Mouse (Mus musculus) midbrain, embryonic 14.5 days (tissue): ENCODE measurements around the gene Gm49388. TPM values are rescaled to one million over a fixed set of nuclear protein-coding genes. Genes with fewer than 3 reads are reported as not detected.

Experiments
- ATAC-seq: fragments of 200-750 bp; cut with Nextera tagmentation; 2 replicates; pipeline ENCODE4 v1.8.0; 2017; ENCODE audit warnings: moderate number of reproducible peaks, moderate library complexity; ENCODE audit not compliant: low FRiP score, low TSS enrichment
- DNase-seq: peaks from one replicate; pipeline ENCODE4 v3.0.0-alpha.2; 2015
- H3K27ac ChIP-seq: fragments of 300-500 bp; sonication (generic); replicated peaks from 2 replicates; pipeline ENCODE4 v1.5.1; 2014; ENCODE audit warnings: mild to moderate bottlenecking, low read depth, low read length, moderate library complexity
- H3K27me3 ChIP-seq: fragments of 300-500 bp; sonication (generic); 2 replicates; pipeline ENCODE4 v1.6.1; 2014; ENCODE audit warnings: low read length, control low read depth, mixed read lengths; ENCODE audit not compliant: control insufficient read depth, insufficient read depth
- H3K36me3 ChIP-seq: fragments of 300-500 bp; sonication (generic); 2 replicates; pipeline ENCODE4 v1.6.1; 2014; ENCODE audit warnings: low read length, control low read depth; ENCODE audit not compliant: control insufficient read depth, insufficient read depth
- H3K4me1 ChIP-seq: fragments of 300-500 bp; sonication (generic); 2 replicates; pipeline ENCODE4 v1.6.1; 2014; ENCODE audit warnings: mild to moderate bottlenecking, antibody characterized with exemption, low read length, control low read depth; ENCODE audit not compliant: control insufficient read depth, insufficient read depth
- H3K4me2 ChIP-seq: fragments of 300-500 bp; sonication (generic); 2 replicates; pipeline ENCODE4 v1.6.1; 2014; ENCODE audit warnings: mild to moderate bottlenecking, low read length, moderate library complexity
- H3K4me3 ChIP-seq: fragments of 300-500 bp; sonication (generic); replicated peaks from 2 replicates; pipeline ENCODE4 v1.5.1; 2014; ENCODE audit warnings: low read depth, low read length
- H3K9ac ChIP-seq: fragments of 300-500 bp; sonication (generic); replicated peaks from 2 replicates; pipeline ENCODE4 v1.6.1; 2014; ENCODE audit warnings: mild to moderate bottlenecking, low read length, moderate library complexity
- H3K9me3 ChIP-seq: fragments of 300-500 bp; sonication (generic); 2 replicates; pipeline ENCODE4 v1.6.1; 2016; ENCODE audit warnings: low read length, control low read depth, mixed read lengths; ENCODE audit not compliant: control insufficient read depth
- WGBS: fragments of 180-500 bp; shearing (Covaris S2); extraction: QIAGEN DNeasy Blood & Tissue Kit; methylation state at CpG from one replicate; pipeline ENCODE4 v1.1.7; 2014; 5-methylcytosine and 5-hydroxymethylcytosine counted together
- polyA plus RNA-seq: library from polyadenylated mRNA; unstranded; fragments of >200 nt; fragmentation: Nextera tagmentation; extraction: Ambion mirVana; gene quantifications from 2 replicates; pipeline ENCODE4 v1.2.1, GENCODE M21; 2014

Gene Gm49388
- polyA plus RNA-seq, 1 experiment from 2014 or later: not detected

GRCm38 (mm10) chr7:127815954-127816821 is 30.8 kb downstream of the Gm49388 start:
- no peak overlapping the region for H3K9ac ChIP-seq
- no peak overlapping the region for H3K27ac ChIP-seq
- ATAC-seq: no peak

DNA sequence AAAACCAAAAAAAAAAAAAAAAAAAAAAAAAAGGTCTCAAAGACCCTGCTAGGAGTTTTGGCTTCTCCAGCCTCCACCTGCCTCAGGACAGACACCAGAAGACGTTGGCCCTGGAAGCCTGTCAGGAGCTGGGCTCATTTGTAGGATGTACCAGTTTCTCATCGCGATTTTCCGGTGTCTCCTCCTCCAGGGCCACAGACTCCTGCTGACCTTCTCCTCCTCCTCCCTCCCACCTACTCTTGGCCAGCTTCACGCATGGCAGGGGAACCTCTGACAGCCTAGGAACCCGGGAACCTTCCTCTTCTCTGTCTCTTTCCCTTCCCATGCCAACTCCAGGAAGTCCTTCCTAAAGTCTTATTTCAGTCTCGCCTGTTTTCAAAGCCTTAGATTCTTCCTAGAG is 31.6 kb downstream of the Gm49388 start:
- WGBS: 82% methylated on average over 7 of the region's 7 CpGs
- no peak overlapping the region for H3K4me2 ChIP-seq
- H3K36me3 ChIP-seq: peaks cover 28% of the 10 kb centered on the region
- no peaks in the 10 kb centered on the region for H3K9me3 ChIP-seq
- no peaks in the 10 kb centered on the region for H3K27me3 ChIP-seq
- H3K27ac ChIP-seq: no peak overlapping the region
- DNase-seq (no peak), ATAC-seq (no peak)
- no peaks in the 10 kb centered on the region for H3K4me1 ChIP-seq
- no peak overlapping the region for H3K4me3 ChIP-seq
- H3K9ac ChIP-seq: no peak overlapping the region

More at GRCm38 (mm10) chr7:127815954-127816821, 30.8 kb downstream of the Gm49388 start:
- peaks cover 35% of the 10 kb centered on the region for H3K36me3 ChIP-seq
- H3K4me2 ChIP-seq: no peak overlapping the region
- no peaks in the 10 kb centered on the region for H3K27me3 ChIP-seq
- no peak for DNase-seq
- H3K9me3 ChIP-seq: no peaks in the 10 kb centered on the region
- WGBS: 71% methylated on average over 15 of the region's 15 CpGs
- no peaks in the 10 kb centered on the region for H3K4me1 ChIP-seq
- no peak overlapping the region for H3K4me3 ChIP-seq

GRCm38 (mm10) chr7:127817776-127818175 is 32.4 kb downstream of the Gm49388 start:
- Histone ChIP-seq H3K4me3 (no peak overlapping the region), H3K9ac (no peak overlapping the region), H3K4me1 (peaks cover 2% of the 10 kb centered on the region), H3K27me3 (no peaks in the 10 kb centered on the region), H3K9me3 (no peaks in the 10 kb centered on the region), H3K27ac (no peak overlapping the region), H3K36me3 (peaks cover 21% of the 10 kb centered on the region), H3K4me2 (no peak overlapping the region)
- no peak for ATAC-seq
- WGBS: 91% methylated on average over 5 of the region's 5 CpGs
- DNase-seq: no peak

DNA sequence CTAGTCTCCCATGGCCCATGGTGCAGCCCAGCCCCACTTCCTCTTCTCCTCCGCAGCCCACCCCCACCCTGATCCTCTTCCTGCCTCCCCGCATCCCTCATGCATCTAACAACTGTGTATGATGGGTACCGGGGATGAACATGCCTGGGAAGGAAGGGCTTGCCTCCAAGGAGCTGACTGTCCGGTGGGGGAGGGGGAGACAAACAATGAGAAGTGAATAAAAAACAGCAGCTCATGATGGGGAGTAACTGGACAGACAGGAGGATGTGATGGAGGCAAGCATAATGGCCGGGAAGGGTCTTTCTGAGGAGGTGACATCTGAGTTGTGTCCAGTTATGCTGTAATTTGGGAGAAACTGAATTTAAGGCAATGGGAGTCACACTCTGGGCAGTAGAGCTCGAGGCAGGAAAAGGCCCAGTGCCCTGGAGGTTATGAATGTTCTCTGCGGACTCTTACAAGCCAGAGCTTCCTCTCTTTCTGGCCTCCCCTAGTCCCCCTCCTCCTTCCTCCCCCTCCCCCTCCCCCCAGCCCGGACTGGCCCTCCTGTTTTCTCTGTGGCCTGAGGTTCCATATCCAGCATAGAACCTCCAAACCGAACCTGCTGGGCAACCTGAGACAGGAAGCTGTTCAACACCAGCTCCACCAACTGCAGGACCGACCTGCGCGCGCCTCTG is 35.6 kb downstream of the Gm49388 start:
- H3K4me3 ChIP-seq: no peak overlapping the region
- no peaks in the 10 kb centered on the region for H3K36me3 ChIP-seq
- H3K9ac ChIP-seq: 0 out of 2 replicates have a peak overlapping the region, but pooled peaks have one; percentile 9
- DNase-seq: no peak
- ATAC-seq: no peak
- no peak overlapping the region for H3K4me2 ChIP-seq
- H3K9me3 ChIP-seq: no peaks in the 10 kb centered on the region
- H3K27ac ChIP-seq: no peak overlapping the region
- H3K27me3 ChIP-seq: no peaks in the 10 kb centered on the region
- WGBS: 76% methylated on average over 13 of the region's 13 CpGs
- H3K4me1 ChIP-seq: peaks cover 16% of the 10 kb centered on the region

DNA sequence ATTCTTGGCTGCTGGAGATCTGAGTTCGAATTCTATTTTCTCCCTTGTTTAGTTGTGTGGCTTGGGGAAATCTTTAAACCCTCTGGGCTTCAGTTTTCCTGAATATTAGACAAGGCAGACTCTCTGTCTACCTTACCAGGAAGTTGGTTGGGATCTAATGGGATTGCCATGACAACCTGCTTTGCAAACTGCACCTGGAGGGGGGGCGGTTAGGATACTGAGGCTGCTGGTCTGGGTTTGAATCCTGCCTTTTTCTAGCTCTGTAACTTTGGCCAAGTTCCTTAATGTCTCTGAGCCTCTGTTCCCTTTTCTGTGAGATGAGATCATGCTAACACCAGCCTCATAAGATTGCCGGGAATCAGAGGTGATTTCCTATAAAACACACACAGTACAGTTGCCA is 37.1 kb downstream of the Gm49388 start:
- Histone ChIP-seq H3K36me3 (no peaks in the 10 kb centered on the region), H3K4me3 (no peak overlapping the region), H3K9ac (no peak overlapping the region), H3K27me3 (no peaks in the 10 kb centered on the region), H3K4me1 (peaks cover 16% of the 10 kb centered on the region), H3K9me3 (no peaks in the 10 kb centered on the region), H3K27ac (no peak overlapping the region), H3K4me2 (peak overlapping the region; percentile 79; the same call in 1 of the 2 replicates)
- WGBS: 89% methylated on average over 3 of the region's 3 CpGs
- DNase-seq (no peak), ATAC-seq (no peak)

- H3K4me1 ChIP-seq: peaks cover 16% of the 10 kb centered on the region
- ATAC-seq (no peak; the same call in 1 of the 2 replicates), DNase-seq (no peak)
- H3K9me3 ChIP-seq: no peaks in the 10 kb centered on the region
- H3K4me2 ChIP-seq: peak overlapping the region; percentile 79
- WGBS: 45% methylated on average over 10 of the region's 11 CpGs
- H3K27me3 ChIP-seq: no peaks in the 10 kb centered on the region
- H3K27ac ChIP-seq: peak overlapping the region; percentile 89
- no peaks in the 10 kb centered on the region for H3K36me3 ChIP-seq
- peak overlapping the region; percentile 62 for H3K4me3 ChIP-seq
- H3K9ac ChIP-seq: peak overlapping the region; percentile 82
These were observed 38.1 kb downstream of the Gm49388 start for GRCm38 (mm10) chr7:127823236-127824171.

DNA sequence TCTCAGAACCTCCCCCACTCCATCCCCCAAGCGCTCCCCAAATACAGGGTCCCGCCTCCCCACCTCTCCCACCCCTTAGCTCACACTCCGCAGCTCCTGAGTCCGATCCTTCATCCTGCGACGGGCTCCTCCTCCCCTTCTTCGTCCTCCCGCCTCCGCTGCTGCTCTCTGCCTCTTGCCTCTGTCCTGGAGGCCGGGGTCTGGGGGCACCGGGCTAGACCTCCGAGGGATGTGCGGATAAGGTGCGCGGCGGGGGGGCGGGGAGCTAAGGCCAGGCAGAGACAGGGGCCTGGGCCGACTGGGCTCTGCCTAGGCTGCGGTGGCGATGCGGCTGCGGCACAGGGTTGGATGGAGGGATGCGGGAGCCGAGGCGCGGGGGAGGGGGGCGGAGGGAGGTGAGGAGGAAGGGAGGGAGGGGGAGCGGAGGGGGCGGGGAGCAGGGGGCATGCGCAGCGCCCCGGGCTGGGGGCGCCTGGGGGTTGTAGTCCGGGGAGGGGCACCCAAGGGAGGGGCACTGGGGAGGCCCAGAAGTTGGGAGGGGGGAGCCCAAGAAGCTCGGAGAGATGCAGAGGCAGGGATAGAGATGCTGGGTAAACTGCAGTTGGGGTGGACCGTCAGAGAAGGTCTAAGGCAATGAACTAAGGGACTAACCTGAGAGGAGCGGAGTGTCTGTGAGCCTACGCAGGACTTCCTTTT is 38.9 kb downstream of the Gm49388 start, which contains the start of the genes Stx4a and Stx1b:
Gene Stx4a, plus strand, starts transcription at position 119 of the 696 bp plus-strand sequence.
Gene Stx1b, minus strand, starts transcription at position 374 of the 696 bp plus-strand sequence.
- Histone ChIP-seq H3K9ac (peak within 1 kb of the TSS; percentile 82), H3K36me3 (no peaks in the 10 kb centered on the region), H3K27ac (peak within 1 kb of the TSS; percentile 89), H3K4me2 (peak within 1 kb of the TSS; percentile 79), H3K27me3 (no peaks in the 10 kb centered on the region), H3K4me3 (peak within 1 kb of the TSS; percentile 62), H3K4me1 (peaks cover 16% of the 10 kb centered on the region), H3K9me3 (no peaks in the 10 kb centered on the region)
- DNase-seq (peak; percentile 91), ATAC-seq (peak; percentile 88)
- WGBS: 3% methylated on average over 38 of the region's 38 CpGs
